Mouse (Mus musculus): ENCODE results near the gene Gm5640. TPM values are rescaled to one million over a fixed set of nuclear protein-coding genes. Genes with fewer than 3 reads are reported as not detected.
"Not testable (repeated sequence)": the region's sequence is repeated elsewhere in the genome, so short reads cannot be mapped to it uniquely, and the experiment has no call there.

The Gm5640 gene
- not detected in 2 replicates for polyA plus RNA-seq (2014; fragmentation: Nextera tagmentation; extraction: Ambion mirVana)

GRCm38 (mm10) chrX:74645466-74646323, at the start of gene Gm5640:
Gm5640 (minus strand) TSS chrX:74645635.
- H3K4me1 ChIP-seq (replicated peaks; ENCODE audit: control insufficient read depth, insufficient read depth, low read length); H3K36me3 ChIP-seq (ENCODE audit: control insufficient read depth, insufficient read depth, low read length); H3K9ac ChIP-seq (ENCODE audit: low read depth, low read length); H3K4me3 ChIP-seq (ENCODE audit: low read depth, low read length); H3K9me3 ChIP-seq (ENCODE audit: control insufficient read depth, low read length); H3K27me3 ChIP-seq (ENCODE audit: control insufficient read depth, insufficient read depth, low read length); H3K4me2 ChIP-seq (replicated peaks; ENCODE audit: low read depth, low read length); ATAC-seq (ENCODE audit: low FRiP score); H3K27ac ChIP-seq (ENCODE audit: low read depth, low read length): not testable (repeated sequence)
- DNase-seq (ENCODE audit: low spot score) = peak; percentile 0
- WGBS = 60% methylated on average over 2 of the region's 5 CpGs

DNA sequence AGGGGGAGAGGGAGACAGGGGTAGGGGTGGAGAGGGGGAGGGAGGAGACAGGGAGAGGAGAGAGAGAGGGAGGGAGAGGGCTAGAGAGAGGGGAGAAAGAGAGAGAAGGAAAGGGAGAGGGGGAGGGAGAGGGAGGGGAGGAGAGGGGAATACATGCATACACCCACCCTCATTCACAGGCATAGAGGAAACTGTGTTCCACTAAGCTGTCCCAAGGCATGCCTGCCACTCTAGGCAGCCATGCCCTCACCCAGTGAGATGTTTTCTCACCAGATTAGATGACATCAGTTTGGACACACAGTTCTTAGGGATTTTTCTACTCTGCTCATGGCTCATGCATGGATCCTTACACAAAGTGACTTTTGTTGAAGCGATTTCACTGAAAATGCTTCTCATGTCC, 958 bp upstream of the Gm5640 start:
- not testable (repeated sequence) for H3K4me1 ChIP-seq (replicated peaks; ENCODE audit: control insufficient read depth, insufficient read depth, low read length); H3K9ac ChIP-seq (ENCODE audit: low read depth, low read length); DNase-seq (ENCODE audit: low spot score); H3K4me3 ChIP-seq (ENCODE audit: low read depth, low read length); H3K27me3 ChIP-seq (ENCODE audit: control insufficient read depth, insufficient read depth, low read length); H3K27ac ChIP-seq (ENCODE audit: low read depth, low read length); ATAC-seq (ENCODE audit: low FRiP score); H3K4me2 ChIP-seq (replicated peaks; ENCODE audit: low read depth, low read length); H3K36me3 ChIP-seq (ENCODE audit: control insufficient read depth, insufficient read depth, low read length); H3K9me3 ChIP-seq (ENCODE audit: control insufficient read depth, low read length)
- WGBS = no CpG with 5 or more reads among the region's 1 CpGs

DNA sequence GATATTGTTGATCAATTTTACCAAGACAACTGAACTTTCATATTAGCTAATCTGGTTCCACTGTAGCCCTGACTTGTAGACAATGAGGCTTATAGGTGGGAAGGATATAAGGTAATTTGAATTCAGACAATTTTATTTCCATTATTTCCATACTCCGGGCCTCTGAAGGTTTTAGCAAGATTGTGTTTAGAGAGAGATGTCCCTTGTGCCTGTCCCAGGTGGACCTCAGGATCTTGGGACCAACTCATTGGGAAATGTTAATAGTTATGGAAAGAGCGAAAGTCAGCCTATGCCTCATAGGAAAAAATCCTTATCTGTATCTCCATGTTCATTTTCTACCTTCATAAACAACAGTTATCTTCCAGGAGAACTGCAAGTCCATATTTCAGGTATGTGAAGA, 53.1 kb downstream of the Gm5640 start, which contains the start of gene Olfr1325:
Gene Olfr1325 (plus strand): TSS at position 301 of the 400 bp plus-strand sequence.
- Histone ChIP-seq H3K27me3 (ENCODE audit: control insufficient read depth, insufficient read depth, low read length) (no peaks in the 10 kb centered on the region), H3K4me2 (replicated peaks; ENCODE audit: low read depth, low read length) (no peak within 1 kb of the TSS), H3K9ac (ENCODE audit: low read depth, low read length) (no peak within 1 kb of the TSS), H3K9me3 (ENCODE audit: control insufficient read depth, low read length) (no peaks in the 10 kb centered on the region), H3K4me3 (ENCODE audit: low read depth, low read length) (no peak within 1 kb of the TSS), H3K4me1 (replicated peaks; ENCODE audit: control insufficient read depth, insufficient read depth, low read length) (no peaks in the 10 kb centered on the region), H3K27ac (ENCODE audit: low read depth, low read length) (no peak within 1 kb of the TSS), H3K36me3 (ENCODE audit: control insufficient read depth, insufficient read depth, low read length) (no peaks in the 10 kb centered on the region)
- ATAC-seq (ENCODE audit: low FRiP score) (no peak), DNase-seq (ENCODE audit: low spot score) (no peak)
- WGBS = 98% methylated on average over 2 of the region's 2 CpGs

Other genes starting within 250 kb of the Gm5640 start
- 54.9 and 56.5 TPM in 2 replicates for gene G6pdx, start 216.4 kb downstream of the Gm5640 start, polyA plus RNA-seq (2014; fragmentation: Nextera tagmentation; extraction: Ambion mirVana)
- gene Gm6880, start 164.2 kb downstream of the Gm5640 start, polyA plus RNA-seq (2014; fragmentation: Nextera tagmentation; extraction: Ambion mirVana) = not detected in 2 replicates
- gene Olfr1326-ps1, start 70.7 kb downstream of the Gm5640 start, polyA plus RNA-seq (2014; fragmentation: Nextera tagmentation; extraction: Ambion mirVana) = not detected in 2 replicates
- gene Olfr1325, start 53.0 kb downstream of the Gm5640 start, polyA plus RNA-seq (2014; fragmentation: Nextera tagmentation; extraction: Ambion mirVana) = not detected in 2 replicates
- not detected in 2 replicates for gene Gm6890, start 95.3 kb upstream of the Gm5640 start, polyA plus RNA-seq (2014; fragmentation: Nextera tagmentation; extraction: Ambion mirVana)
- gene Gm5936, start 191.6 kb upstream of the Gm5640 start, polyA plus RNA-seq (2014; fragmentation: Nextera tagmentation; extraction: Ambion mirVana) = not detected in 2 replicates